Mouse (Mus musculus): Measurements from ENCODE around the gene Pnpla2. TPM values are rescaled to one million over a fixed set of nuclear protein-coding genes. Genes with fewer than 3 reads are reported as not detected.

Pnpla2 gene
- polyA plus RNA-seq, 1 experiment from 2014 or later: 15.9 TPM

DNA sequence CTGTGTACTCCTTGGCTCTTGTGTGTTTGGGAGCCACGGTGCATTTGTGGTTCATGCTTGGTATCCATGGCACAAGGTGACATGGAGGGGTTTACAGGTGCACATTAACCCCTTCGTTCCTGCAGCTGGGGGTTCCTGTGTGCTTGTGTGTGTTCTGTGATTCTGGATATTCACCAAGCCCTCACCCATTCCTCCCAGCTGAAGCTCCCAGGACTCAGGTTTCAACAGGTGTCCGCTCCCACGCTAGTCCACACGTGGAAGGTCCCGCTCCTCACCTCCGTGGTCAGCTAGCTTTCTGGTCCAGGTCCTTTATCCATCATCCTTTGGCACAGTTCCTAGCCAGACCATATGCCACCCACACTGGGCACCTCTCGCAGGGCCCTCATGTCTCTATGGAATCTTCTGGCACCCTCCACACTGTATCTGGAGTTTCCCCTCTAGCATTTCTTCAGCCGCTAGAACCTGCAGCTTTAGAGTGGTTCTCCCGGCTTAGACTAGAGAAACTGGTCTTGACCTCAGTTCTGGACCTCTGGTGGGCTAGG lies 11.7 kb downstream of the Pnpla2 start:
- Histone ChIP-seq H3K36me3 (ENCODE audit: control insufficient read depth, insufficient read depth, low read length) (peaks cover 19% of the 10 kb centered on the region), H3K9ac (replicated peaks; ENCODE audit: low read length) (peak overlapping the region; percentile 75), H3K4me3 (replicated peaks; ENCODE audit: low read depth, low read length) (peak overlapping the region; percentile 54), H3K4me1 (ENCODE audit: control insufficient read depth, insufficient read depth, low read length) (peaks cover 31% of the 10 kb centered on the region), H3K9me3 (ENCODE audit: control insufficient read depth, low read length) (no peaks in the 10 kb centered on the region), H3K27ac (replicated peaks; ENCODE audit: low read depth, low read length) (no peak overlapping the region), H3K27me3 (ENCODE audit: control insufficient read depth, insufficient read depth, low read length) (peaks cover 56% of the 10 kb centered on the region), H3K4me2 (ENCODE audit: low read length) (peak overlapping the region; percentile 67)
- DNase-seq (no peak), ATAC-seq (ENCODE audit: low FRiP score, low TSS enrichment) (no peak)
- WGBS: 67% methylated on average over 10 of the region's 10 CpGs

DNA sequence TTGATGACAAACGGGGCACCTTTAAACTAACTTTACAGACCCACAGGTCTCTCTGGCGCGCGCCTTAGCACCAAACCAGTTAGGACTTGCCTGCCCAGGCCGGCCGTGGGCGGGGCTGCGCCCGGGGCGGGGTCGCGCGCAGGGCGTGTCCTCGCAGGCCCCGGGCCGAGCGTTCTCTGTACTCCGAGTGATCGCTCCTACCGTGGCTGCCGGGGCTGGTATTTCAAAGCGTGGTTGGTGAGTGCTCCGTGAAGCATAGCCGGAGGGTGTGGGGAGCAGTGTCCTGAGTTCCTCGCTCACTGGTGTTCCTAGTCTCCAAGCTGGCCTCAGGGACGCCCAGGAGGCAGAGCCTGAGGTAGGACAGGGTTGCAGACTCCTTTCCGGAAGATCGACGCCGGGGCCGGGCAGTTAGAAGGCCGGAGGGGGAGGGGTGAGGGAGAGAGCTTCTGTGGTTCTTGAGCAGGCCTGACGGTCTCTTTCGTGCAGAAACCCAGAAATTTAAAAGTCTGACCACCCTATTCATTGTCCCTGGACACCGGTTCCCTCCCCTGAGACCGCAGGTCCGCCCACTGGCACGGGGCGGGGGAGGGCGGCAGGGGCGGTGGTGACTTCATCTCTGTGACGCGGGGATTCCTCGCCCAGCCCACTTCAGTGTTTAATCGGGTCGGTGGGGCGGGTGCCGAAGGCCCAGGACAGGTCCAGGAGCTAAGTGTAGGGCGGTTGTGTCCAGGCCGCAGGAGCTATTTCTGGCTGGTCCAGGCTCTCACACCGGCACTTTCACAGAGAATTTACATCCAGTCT lies 12.4 kb downstream of the Pnpla2 start, which contains the start of gene Cd151:
Gene Cd151 (plus strand): TSS at position 163 of the 801 bp plus-strand sequence.
- peaks cover 24% of the 10 kb centered on the region for H3K36me3 ChIP-seq (ENCODE audit: control insufficient read depth, insufficient read depth, low read length)
- under 1% methylated on average over 52 of the region's 52 CpGs for WGBS
- H3K27me3 ChIP-seq (ENCODE audit: control insufficient read depth, insufficient read depth, low read length): peaks cover 48% of the 10 kb centered on the region
- H3K9me3 ChIP-seq (ENCODE audit: control insufficient read depth, low read length): no peaks in the 10 kb centered on the region
- H3K4me3 ChIP-seq (replicated peaks; ENCODE audit: low read depth, low read length): peak within 1 kb of the TSS; percentile 54
- peak; percentile 81 for DNase-seq
- peak; percentile 59 for ATAC-seq (ENCODE audit: low FRiP score, low TSS enrichment)
- peaks cover 31% of the 10 kb centered on the region for H3K4me1 ChIP-seq (ENCODE audit: control insufficient read depth, insufficient read depth, low read length)
- H3K9ac ChIP-seq (replicated peaks; ENCODE audit: low read length): peak within 1 kb of the TSS; percentile 75
- H3K27ac ChIP-seq (replicated peaks; ENCODE audit: low read depth, low read length): peak within 1 kb of the TSS; percentile 84
- H3K4me2 ChIP-seq (ENCODE audit: low read length): peak within 1 kb of the TSS; percentile 67

DNA sequence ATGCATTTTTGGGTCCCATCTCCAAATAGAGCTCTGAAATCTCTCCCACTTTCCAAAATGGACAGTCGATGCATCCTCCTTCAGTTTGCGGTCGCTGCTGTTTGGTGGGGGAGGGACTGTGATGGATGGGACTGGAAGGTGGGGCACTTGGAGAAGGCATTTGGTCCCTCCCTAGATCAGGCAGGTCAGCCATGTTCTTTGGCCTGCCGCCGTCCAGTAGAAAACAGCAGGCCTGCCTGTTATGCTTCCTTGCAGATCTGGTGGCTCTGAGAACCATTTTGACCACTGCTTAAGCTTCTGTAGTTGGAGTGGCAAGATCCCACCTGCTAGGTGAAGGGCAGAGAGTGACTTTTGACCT lies 13.1 kb downstream of the Pnpla2 start:
- H3K36me3 ChIP-seq (ENCODE audit: control insufficient read depth, insufficient read depth, low read length): peaks cover 29% of the 10 kb centered on the region
- H3K4me3 ChIP-seq (replicated peaks; ENCODE audit: low read depth, low read length): peak overlapping the region; percentile 54
- 21% methylated on average over 5 of the region's 5 CpGs for WGBS
- peaks cover 41% of the 10 kb centered on the region for H3K27me3 ChIP-seq (ENCODE audit: control insufficient read depth, insufficient read depth, low read length)
- peaks cover 31% of the 10 kb centered on the region for H3K4me1 ChIP-seq (ENCODE audit: control insufficient read depth, insufficient read depth, low read length)
- DNase-seq (peak; percentile 30), ATAC-seq (ENCODE audit: low FRiP score, low TSS enrichment) (peak; percentile 38; the same call in 1 of the 2 replicates)
- H3K9ac ChIP-seq (replicated peaks; ENCODE audit: low read length): peak overlapping the region; percentile 75
- H3K4me2 ChIP-seq (ENCODE audit: low read length): peak overlapping the region; percentile 67
- H3K27ac ChIP-seq (replicated peaks; ENCODE audit: low read depth, low read length): peak overlapping the region; percentile 84
- H3K9me3 ChIP-seq (ENCODE audit: control insufficient read depth, low read length): no peaks in the 10 kb centered on the region

DNA sequence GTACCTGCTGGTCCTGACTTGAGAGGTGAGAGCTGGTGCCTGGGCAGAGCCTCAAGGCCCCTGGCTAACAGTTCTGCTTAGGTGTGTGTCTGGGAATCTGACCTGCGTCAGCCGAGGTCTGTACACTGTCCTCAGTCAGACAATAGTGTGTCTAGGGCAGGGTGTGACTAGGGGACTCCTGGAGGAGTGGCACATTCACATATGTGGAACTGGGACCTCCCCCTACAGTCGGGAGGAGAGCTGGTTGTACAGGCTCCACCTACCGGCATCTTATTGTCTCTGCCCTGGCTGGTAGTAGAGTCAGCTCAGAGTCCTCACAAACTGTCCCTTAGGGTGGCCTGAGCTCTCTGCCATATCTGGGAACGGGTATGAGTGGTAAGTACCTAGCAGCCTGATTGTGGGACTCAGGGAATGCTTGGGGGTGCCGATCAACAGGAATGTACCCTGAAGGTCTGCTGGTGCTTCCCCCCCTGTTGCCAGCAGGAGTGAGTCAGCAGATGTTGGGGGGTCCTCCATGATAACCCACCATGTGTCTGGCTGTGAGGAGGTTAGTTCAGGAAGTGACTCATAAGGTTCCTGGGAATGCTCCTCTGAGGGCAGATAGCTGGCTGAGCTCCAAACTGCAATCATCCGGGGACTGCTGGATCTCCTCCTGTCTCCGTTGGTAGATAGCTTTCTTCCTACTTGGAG lies 13.7 kb downstream of the Pnpla2 start:
- Histone ChIP-seq H3K4me1 (ENCODE audit: control insufficient read depth, insufficient read depth, low read length) (peaks cover 32% of the 10 kb centered on the region), H3K4me3 (replicated peaks; ENCODE audit: low read depth, low read length) (peak overlapping the region; percentile 54), H3K4me2 (ENCODE audit: low read length) (peak overlapping the region; percentile 67), H3K9me3 (ENCODE audit: control insufficient read depth, low read length) (no peaks in the 10 kb centered on the region), H3K27ac (replicated peaks; ENCODE audit: low read depth, low read length) (peak overlapping the region; percentile 84), H3K27me3 (ENCODE audit: control insufficient read depth, insufficient read depth, low read length) (peaks cover 36% of the 10 kb centered on the region), H3K9ac (replicated peaks; ENCODE audit: low read length) (peak overlapping the region; percentile 75), H3K36me3 (ENCODE audit: control insufficient read depth, insufficient read depth, low read length) (peaks cover 29% of the 10 kb centered on the region)
- peak; percentile 84 for DNase-seq
- 18% methylated on average over 8 of the region's 8 CpGs for WGBS
- ATAC-seq (ENCODE audit: low FRiP score, low TSS enrichment): peak; percentile 80

DNA sequence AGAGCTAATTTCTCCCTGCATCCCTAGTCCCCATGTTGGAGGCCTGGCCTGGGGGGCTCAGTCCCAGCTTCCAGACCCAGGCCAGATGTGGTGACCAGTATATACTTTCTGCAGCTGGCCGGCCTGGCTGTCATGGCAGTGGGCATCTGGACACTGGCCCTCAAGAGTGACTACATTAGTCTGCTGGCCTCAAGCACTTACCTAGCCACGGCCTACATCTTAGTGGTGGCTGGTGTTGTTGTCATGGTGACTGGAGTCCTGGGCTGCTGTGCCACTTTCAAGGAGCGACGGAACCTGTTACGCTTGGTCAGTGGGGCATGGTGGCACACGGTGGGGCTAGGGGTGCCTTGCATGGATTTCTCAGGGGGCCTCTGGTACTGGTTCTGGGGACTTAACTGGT lies 14.4 kb downstream of the Pnpla2 start:
- Histone ChIP-seq H3K9me3 (ENCODE audit: control insufficient read depth, low read length) (no peaks in the 10 kb centered on the region), H3K4me3 (replicated peaks; ENCODE audit: low read depth, low read length) (peak overlapping the region; percentile 54), H3K27me3 (ENCODE audit: control insufficient read depth, insufficient read depth, low read length) (peaks cover 29% of the 10 kb centered on the region), H3K27ac (replicated peaks; ENCODE audit: low read depth, low read length) (peak overlapping the region; percentile 84), H3K36me3 (ENCODE audit: control insufficient read depth, insufficient read depth, low read length) (peaks cover 29% of the 10 kb centered on the region), H3K4me2 (ENCODE audit: low read length) (peak overlapping the region; percentile 67), H3K9ac (replicated peaks; ENCODE audit: low read length) (peak overlapping the region; percentile 75; the same call in 1 of the 2 replicates), H3K4me1 (ENCODE audit: control insufficient read depth, insufficient read depth, low read length) (peaks cover 39% of the 10 kb centered on the region)
- DNase-seq (no peak), ATAC-seq (ENCODE audit: low FRiP score, low TSS enrichment) (no peak)
- WGBS: 41% methylated on average over 6 of the region's 6 CpGs

DNA sequence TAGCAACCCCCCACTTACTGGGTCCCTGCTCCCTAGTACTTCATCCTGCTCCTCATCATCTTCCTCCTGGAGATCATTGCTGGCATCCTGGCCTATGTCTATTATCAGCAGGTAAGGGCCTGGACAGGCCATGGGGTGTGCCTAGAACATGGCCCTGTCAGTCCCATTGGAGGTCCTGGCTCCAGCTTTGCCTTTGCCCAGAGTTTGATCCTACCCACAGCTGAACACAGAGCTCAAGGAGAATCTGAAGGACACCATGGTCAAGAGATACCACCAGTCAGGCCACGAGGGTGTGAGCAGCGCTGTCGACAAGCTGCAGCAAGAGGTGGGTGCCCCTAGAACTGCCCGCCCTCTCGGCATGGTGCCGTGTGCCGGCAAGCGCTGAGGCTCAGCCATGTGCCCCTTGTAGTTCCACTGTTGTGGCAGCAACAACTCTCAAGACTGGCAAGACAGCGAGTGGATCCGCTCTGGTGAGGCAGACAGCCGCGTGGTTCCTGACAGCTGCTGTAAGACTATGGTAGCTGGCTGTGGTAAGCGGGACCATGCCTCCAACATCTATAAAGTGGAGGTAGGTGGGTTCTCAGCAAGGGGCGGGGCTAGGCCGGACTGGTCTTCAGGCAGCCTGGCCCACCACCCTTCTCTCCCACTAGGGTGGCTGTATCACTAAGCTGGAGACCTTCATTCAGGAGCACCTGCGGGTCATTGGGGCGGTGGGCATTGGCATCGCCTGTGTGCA lies 15.1 kb downstream of the Pnpla2 start:
- ATAC-seq (ENCODE audit: low FRiP score, low TSS enrichment): no peak
- WGBS: 89% methylated on average over 18 of the region's 18 CpGs
- H3K27me3 ChIP-seq (ENCODE audit: control insufficient read depth, insufficient read depth, low read length): peaks cover 22% of the 10 kb centered on the region
- no peak overlapping the region for H3K27ac ChIP-seq (replicated peaks; ENCODE audit: low read depth, low read length)
- no peaks in the 10 kb centered on the region for H3K9me3 ChIP-seq (ENCODE audit: control insufficient read depth, low read length)
- peaks cover 40% of the 10 kb centered on the region for H3K4me1 ChIP-seq (ENCODE audit: control insufficient read depth, insufficient read depth, low read length)
- H3K4me3 ChIP-seq (replicated peaks; ENCODE audit: low read depth, low read length): 0 out of 2 replicates have a peak overlapping the region, but pooled peaks have one; percentile 54
- DNase-seq: no peak
- H3K36me3 ChIP-seq (ENCODE audit: control insufficient read depth, insufficient read depth, low read length): peaks cover 29% of the 10 kb centered on the region
- peak overlapping the region; percentile 67 for H3K4me2 ChIP-seq (ENCODE audit: low read length)
- peak overlapping the region; percentile 75; the same call in 1 of the 2 replicates for H3K9ac ChIP-seq (replicated peaks; ENCODE audit: low read length)

DNA sequence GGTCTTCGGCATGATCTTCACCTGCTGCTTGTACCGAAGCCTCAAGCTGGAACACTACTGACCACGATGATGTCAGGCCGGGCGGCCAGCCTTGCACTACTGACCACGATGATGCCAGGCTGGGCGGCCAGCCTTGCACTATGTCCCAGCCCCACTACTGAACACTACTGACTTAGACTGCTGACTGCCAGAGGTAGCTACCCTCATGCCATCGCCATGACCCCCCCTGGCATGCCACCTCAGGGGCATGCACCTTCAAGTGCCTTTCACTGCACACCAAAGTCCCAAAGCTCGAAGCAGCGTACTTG lies 15.6 kb downstream of the Pnpla2 start:
- Histone ChIP-seq H3K4me1 (ENCODE audit: control insufficient read depth, insufficient read depth, low read length) (peaks cover 41% of the 10 kb centered on the region), H3K4me2 (ENCODE audit: low read length) (no peak overlapping the region), H3K4me3 (replicated peaks; ENCODE audit: low read depth, low read length) (no peak overlapping the region), H3K27ac (replicated peaks; ENCODE audit: low read depth, low read length) (no peak overlapping the region), H3K27me3 (ENCODE audit: control insufficient read depth, insufficient read depth, low read length) (peaks cover 17% of the 10 kb centered on the region), H3K9me3 (ENCODE audit: control insufficient read depth, low read length) (no peaks in the 10 kb centered on the region), H3K9ac (replicated peaks; ENCODE audit: low read length) (no peak overlapping the region), H3K36me3 (ENCODE audit: control insufficient read depth, insufficient read depth, low read length) (peaks cover 29% of the 10 kb centered on the region)
- ATAC-seq (ENCODE audit: low FRiP score, low TSS enrichment) (no peak), DNase-seq (no peak)
- WGBS: 95% methylated on average over 10 of the region's 10 CpGs

DNA sequence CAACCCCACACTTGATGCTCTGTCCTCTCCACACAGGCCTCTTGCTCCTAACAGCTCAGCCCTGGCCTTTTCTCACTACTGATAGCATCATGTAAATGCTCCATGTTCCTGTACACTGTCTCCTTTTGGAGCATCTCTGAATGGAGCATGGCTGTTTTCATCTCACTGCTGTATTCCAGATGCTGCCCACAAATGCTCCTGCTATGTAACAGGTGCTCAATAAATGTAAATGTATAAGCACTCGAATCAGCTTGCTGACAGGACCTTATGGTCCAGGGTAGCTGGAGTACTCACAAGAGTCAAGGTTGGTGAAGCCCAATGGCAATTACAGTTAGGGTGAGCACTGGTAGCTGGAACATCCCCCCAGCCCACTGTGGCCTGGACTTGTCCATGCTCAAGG lies 16.2 kb downstream of the Pnpla2 start:
- no peak for ATAC-seq (ENCODE audit: low FRiP score, low TSS enrichment)
- Histone ChIP-seq H3K9me3 (ENCODE audit: control insufficient read depth, low read length) (no peaks in the 10 kb centered on the region), H3K36me3 (ENCODE audit: control insufficient read depth, insufficient read depth, low read length) (peaks cover 29% of the 10 kb centered on the region), H3K27me3 (ENCODE audit: control insufficient read depth, insufficient read depth, low read length) (peaks cover 18% of the 10 kb centered on the region), H3K4me3 (replicated peaks; ENCODE audit: low read depth, low read length) (no peak overlapping the region), H3K4me2 (ENCODE audit: low read length) (no peak overlapping the region), H3K27ac (replicated peaks; ENCODE audit: low read depth, low read length) (no peak overlapping the region), H3K9ac (replicated peaks; ENCODE audit: low read length) (no peak overlapping the region), H3K4me1 (ENCODE audit: control insufficient read depth, insufficient read depth, low read length) (peaks cover 44% of the 10 kb centered on the region)
- DNase-seq: no peak
- 89% methylated on average over 1 of the region's 1 CpGs for WGBS
